Mouse (Mus musculus) CH12.LX (cell line): ENCODE measurements at regions not wholly inside any gene's neighbourhood (a gene's known extent, or its start where the extent isn't known, plus 50 kb on each side); places are given as distances from the start of the nearest gene placed in this dataset.
A peak's percentile ranks its signal among the peaks of the same experiment; 100 is the strongest.

Experiments
- DNase-seq: peaks from one replicate; pipeline ENCODE4 v3.0.0-alpha.2; 2013; ENCODE audit errors: extremely low read depth
- H3K27ac ChIP-seq: 2 replicates; pipeline ENCODE4 v1.5.1; 2012; ENCODE audit warnings: low read depth, mild to moderate bottlenecking, control low read depth, moderate library complexity; ENCODE audit not compliant: insufficient read depth
- H3K27me3 ChIP-seq: replicated peaks from 2 replicates; pipeline ENCODE3; 2012; ENCODE audit warnings: inconsistent platforms
- H3K36me3 ChIP-seq, 2 experiments: replicated peaks in 1 of 2; 2 replicates each; pipeline versions ENCODE3 to v1.6.1; 2012; ENCODE audit warnings: inconsistent platforms in 1 of 2, low read length in 1 of 2, mild to moderate bottlenecking in 1 of 2, mixed read lengths in 1 of 2, moderate library complexity in 1 of 2; ENCODE audit not compliant: control insufficient read depth in 1 of 2, insufficient read depth in 1 of 2
- H3K4me1 ChIP-seq, 2 experiments: 2 replicates each; pipeline ENCODE4 v1.6.1; 2012; ENCODE audit warnings: inconsistent platforms in 1 of 2, moderate library complexity in 1 of 2; ENCODE audit not compliant: insufficient read depth in 2 of 2, control insufficient read depth in 1 of 2
- H3K4me2 ChIP-seq: 2 replicates; pipeline ENCODE4 v1.6.1; 2012; ENCODE audit warnings: low read depth, mild to moderate bottlenecking, control low read depth; ENCODE audit not compliant: poor library complexity, insufficient read depth, severe bottlenecking
- H3K4me3 ChIP-seq, 3 experiments: fragments of 150-350 bp in 1 of 3; sonication (generic) in 1 of 3; replicated peaks in 1 of 3; 2 replicates each; pipeline versions ENCODE3 to v1.5.1; 2011 to 2012; ENCODE audit warnings: low read depth in 2 of 3, low read length in 2 of 3, mild to moderate bottlenecking in 2 of 3, moderate library complexity in 2 of 3, control low read depth in 1 of 3, improper control_type of control experiment in 1 of 3, inconsistent platforms in 1 of 3, mixed read lengths in 1 of 3; ENCODE audit not compliant: poor library complexity in 1 of 3
- H3K79me2 ChIP-seq: replicated peaks from 2 replicates; pipeline ENCODE4 v1.6.1; 2012; ENCODE audit warnings: mild to moderate bottlenecking, moderate library complexity; ENCODE audit not compliant: control insufficient read depth, poor library complexity, insufficient read depth, severe bottlenecking; ENCODE audit errors: extremely low read depth
- H3K9ac ChIP-seq: 2 replicates; pipeline ENCODE4 v1.6.1; 2012; ENCODE audit warnings: low read depth, mild to moderate bottlenecking, control low read depth, moderate library complexity; ENCODE audit not compliant: insufficient read depth
- H3K9me3 ChIP-seq: replicated peaks from 2 replicates; pipeline ENCODE3; 2012; ENCODE audit warnings: low read length, inconsistent platforms, mixed read lengths
- BHLHE40 ChIP-seq: IDR thresholded peaks from 2 replicates; pipeline ENCODE4 v1.6.1; 2011; ENCODE audit warnings: mild to moderate bottlenecking, low read depth, low read length, improper control_type of control experiment
- CHD1 ChIP-seq: IDR thresholded peaks from 2 replicates; pipeline ENCODE4 v1.6.1; 2012; ENCODE audit warnings: low read depth, low read length, improper control_type of control experiment, inconsistent platforms
- JUN ChIP-seq: IDR thresholded peaks from 2 replicates; pipeline ENCODE4 v1.6.1; 2011; ENCODE audit warnings: low read depth, mild to moderate bottlenecking, low read length, improper control_type of control experiment, moderate library complexity; ENCODE audit not compliant: insufficient read depth
- JUND ChIP-seq: conservative IDR thresholded peaks from 2 replicates; pipeline ENCODE4 v1.6.1; 2011; ENCODE audit warnings: low read depth, low read length, improper control_type of control experiment
- MAFK ChIP-seq: IDR thresholded peaks from 2 replicates; pipeline ENCODE4 v1.6.1; 2011; ENCODE audit warnings: low read length, improper control_type of control experiment; ENCODE audit not compliant: insufficient replicate concordance
- MXI1 ChIP-seq: IDR thresholded peaks from 2 replicates; pipeline ENCODE4 v1.6.1; 2011; ENCODE audit warnings: mild to moderate bottlenecking, low read depth, low read length, improper control_type of control experiment
- SIN3A ChIP-seq: IDR thresholded peaks from 2 replicates; pipeline ENCODE4 v1.6.1; 2012; ENCODE audit warnings: low read length, improper control_type of control experiment, inconsistent platforms
- UBTF ChIP-seq: IDR thresholded peaks from 2 replicates; pipeline ENCODE4 v1.6.1; 2012; ENCODE audit warnings: low read depth, mild to moderate bottlenecking, inconsistent platforms, low read length, improper control_type of control experiment, moderate library complexity
- USF1 ChIP-seq: IDR thresholded peaks from 2 replicates; pipeline ENCODE4 v1.6.1; 2014; ENCODE audit warnings: low read depth, mild to moderate bottlenecking, inconsistent platforms, low read length, improper control_type of control experiment
- USF2 ChIP-seq: conservative IDR thresholded peaks from 2 replicates; pipeline ENCODE4 v1.6.1; 2011; ENCODE audit warnings: low read depth, low read length, improper control_type of control experiment
- ZC3H11A ChIP-seq: IDR thresholded peaks from 2 replicates; pipeline ENCODE4 v1.6.1; 2012; ENCODE audit warnings: low read depth, mild to moderate bottlenecking, inconsistent platforms, low read length, improper control_type of control experiment
- dilution Hi-C: fragments of 300-500 bp; cut with MboI; formaldehyde crosslinking; loops from 2 replicates; pipeline ENCODE4 v1.14.3; 2020; ENCODE audit warnings: low sequenced_read_pairs; ENCODE audit not compliant: extremely low pct_unique_long_range_greater_than_20kb, extremely low pct_ligation_motif_present
- in situ Hi-C: fragments of 300-500 bp; cut with MboI; formaldehyde crosslinking; loops from 3 replicates; pipeline ENCODE4 v1.14.3; 2019; ENCODE audit warnings: low sequenced_read_pairs, low pct_ligation_motif_present, low pct_unique_long_range_greater_than_20kb, mixed read lengths

GRCm38 (mm10) chr7:135878750-135879149, 162.6 kb upstream of the Mki67 start:
- in situ Hi-C loops: no loop called here
- no peak overlapping the region for H3K27ac ChIP-seq
- H3K9ac ChIP-seq: no peak overlapping the region
- TF ChIP-seq ZC3H11A (no peak), USF2 (no peak), USF1 (no peak), MXI1 (no peak), MAFK (no peak), CHD1 (no peak)
- no peak for DNase-seq
- no peak overlapping the region for H3K4me3 ChIP-seq
- H3K36me3 ChIP-seq: no peaks in the 10 kb centered on the region
- H3K4me1 ChIP-seq: no peaks in the 10 kb centered on the region
- no peak overlapping the region for H3K4me2 ChIP-seq
- H3K27me3 ChIP-seq: peaks cover 93% of the 10 kb centered on the region
- dilution Hi-C loops: no loop called here
- H3K79me2 ChIP-seq: no peaks in the 10 kb centered on the region
- H3K9me3 ChIP-seq: no peaks in the 10 kb centered on the region

GRCm38 (mm10) chr7:135880446-135880845, 164.3 kb upstream of the Mki67 start:
- Histone ChIP-seq H3K4me3 (no peak overlapping the region), H3K9me3 (no peaks in the 10 kb centered on the region), H3K4me2 (no peak overlapping the region), H3K27ac (no peak overlapping the region), H3K4me1 (no peaks in the 10 kb centered on the region), H3K36me3 (no peaks in the 10 kb centered on the region), H3K79me2 (no peaks in the 10 kb centered on the region), H3K9ac (no peak overlapping the region), H3K27me3 (peaks cover 94% of the 10 kb centered on the region)
- in situ Hi-C loops (no loop called here), dilution Hi-C loops (no loop called here)
- no peak for DNase-seq
- TF ChIP-seq ZC3H11A (no peak), UBTF (no peak), JUN (no peak), MAFK (no peak), JUND (no peak), SIN3A (no peak), BHLHE40 (no peak)

- Histone ChIP-seq H3K79me2 (no peaks in the 10 kb centered on the region), H3K36me3 (no peaks in the 10 kb centered on the region), H3K27ac (no peak overlapping the region), H3K9me3 (no peaks in the 10 kb centered on the region), H3K4me3 (no peak overlapping the region), H3K9ac (no peak overlapping the region), H3K27me3 (peaks cover 95% of the 10 kb centered on the region), H3K4me1 (no peaks in the 10 kb centered on the region), H3K4me2 (no peak overlapping the region)
- no peak for DNase-seq
- dilution Hi-C loops: no loop called here
- in situ Hi-C loops: no loop called here
- TF ChIP-seq JUN (no peak), MAFK (peak; percentile 87)
These were observed 166.1 kb upstream of the Mki67 start for GRCm38 (mm10) chr7:135882306-135882705.
